Mouse (Mus musculus) layer of hippocampus, postnatal 36 days (tissue): ENCODE measurements at regions not wholly inside any gene's neighbourhood (a gene's known extent, or its start where the extent isn't known, plus 50 kb on each side); places are given as distances from the start of the nearest gene placed in this dataset.
"Not testable (repeated sequence)": the region's sequence is repeated elsewhere in the genome, so short reads cannot be mapped to it uniquely, and the experiment has no call there.

Source experiments
- DNase-seq, 2 experiments: peaks; one replicate each; pipeline ENCODE4 v3.0.0; 2022

DNA sequence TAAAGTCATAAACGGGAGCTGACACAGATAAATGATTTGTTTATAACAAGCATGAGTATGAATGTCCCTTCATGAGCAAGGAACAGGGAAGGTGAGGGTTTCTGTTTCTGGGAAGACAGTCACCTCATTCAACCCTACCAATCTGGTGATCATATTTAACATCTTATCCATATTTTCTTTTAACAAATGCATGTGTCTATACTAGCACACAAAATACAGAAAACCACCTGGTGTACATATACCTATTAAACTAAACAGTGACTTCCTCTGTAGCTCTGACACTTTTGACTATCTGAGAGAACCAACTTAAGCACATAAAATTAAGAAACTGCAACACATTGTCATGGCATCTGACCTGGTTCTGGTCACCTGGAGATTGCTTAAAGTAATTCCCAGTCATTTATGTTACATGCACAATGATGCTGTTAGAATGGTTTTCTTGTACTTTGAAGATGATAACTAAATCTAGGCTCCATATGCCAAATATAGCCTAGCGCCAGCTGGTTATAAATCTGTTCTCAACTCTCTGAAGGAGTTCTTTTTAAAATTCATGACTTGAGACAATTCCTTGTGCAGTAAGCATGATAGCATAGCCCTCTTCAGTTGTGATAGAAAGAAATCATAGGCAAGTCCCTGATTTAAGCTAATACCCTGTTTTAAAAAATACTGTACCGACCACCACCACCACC is 1163.6 kb upstream of the Tyrp1 start:
- peak in 1 of 2 experiments; percentile 21 for DNase-seq

DNA sequence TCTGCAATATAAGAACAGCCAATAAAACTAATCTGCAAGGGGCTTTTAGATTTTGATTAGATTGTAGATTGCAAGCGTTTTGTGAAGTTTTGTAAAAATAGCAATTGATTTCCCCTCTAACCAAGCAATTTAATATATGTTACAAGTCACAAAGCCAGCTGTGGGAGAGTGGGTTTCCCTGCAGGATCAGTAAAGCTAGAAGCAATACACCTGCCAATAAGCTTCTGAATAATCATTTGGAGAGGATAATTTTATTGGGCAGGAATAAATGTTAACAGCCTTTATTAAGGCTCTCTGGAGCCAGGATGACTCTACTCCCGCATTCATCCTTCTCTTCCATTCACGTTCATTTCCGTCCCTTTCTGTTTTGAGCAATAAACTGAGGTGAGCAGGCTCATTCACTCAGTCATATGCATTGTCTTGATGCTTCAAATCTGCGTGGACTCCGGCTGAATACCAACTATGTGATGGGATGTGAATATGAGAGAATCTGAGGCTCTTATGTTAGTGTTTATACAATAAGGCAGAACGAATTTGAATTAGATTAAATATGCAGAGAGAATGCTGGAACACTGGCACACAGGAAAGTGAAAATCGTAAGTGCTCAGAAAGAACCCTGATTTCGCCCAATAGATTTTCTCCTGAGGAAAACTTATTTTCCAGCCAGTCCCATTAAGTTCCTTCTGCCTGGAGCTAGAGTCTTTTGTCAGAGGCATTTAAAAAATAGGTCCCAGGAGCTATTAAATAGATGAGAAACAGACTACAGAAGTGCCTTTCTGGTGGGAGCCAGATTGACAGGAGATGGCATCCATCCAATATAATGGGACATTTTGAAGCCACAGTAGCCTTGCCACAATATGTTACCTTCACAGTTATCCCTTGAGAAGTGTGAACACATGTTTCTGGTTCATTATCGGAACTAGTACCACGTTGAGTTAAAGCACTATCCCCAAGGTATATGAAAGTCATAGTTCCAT is 1138.8 kb upstream of the Tyrp1 start:
- no peak for DNase-seq

DNA sequence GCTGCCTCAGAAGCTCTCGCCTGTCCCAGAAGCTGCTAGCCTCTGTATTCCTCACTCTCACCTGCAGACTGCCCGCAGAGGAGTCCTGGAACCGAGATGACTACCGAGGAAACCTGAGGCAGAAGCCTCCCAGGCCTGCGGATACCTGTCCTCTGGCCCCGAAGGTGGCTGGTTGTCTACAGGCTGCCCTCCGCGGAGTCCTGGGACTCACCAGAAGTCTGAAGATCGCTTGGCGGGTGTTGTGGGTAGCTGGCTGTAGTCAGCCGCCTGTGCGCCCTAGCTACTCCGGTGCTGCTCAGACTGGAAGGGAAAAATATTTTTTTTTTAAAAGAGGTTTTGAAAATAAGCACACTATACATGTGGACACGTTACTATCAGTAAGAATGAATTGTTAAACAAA is 1113.0 kb upstream of the Tyrp1 start:
- DNase-seq: not testable (repeated sequence)

DNA sequence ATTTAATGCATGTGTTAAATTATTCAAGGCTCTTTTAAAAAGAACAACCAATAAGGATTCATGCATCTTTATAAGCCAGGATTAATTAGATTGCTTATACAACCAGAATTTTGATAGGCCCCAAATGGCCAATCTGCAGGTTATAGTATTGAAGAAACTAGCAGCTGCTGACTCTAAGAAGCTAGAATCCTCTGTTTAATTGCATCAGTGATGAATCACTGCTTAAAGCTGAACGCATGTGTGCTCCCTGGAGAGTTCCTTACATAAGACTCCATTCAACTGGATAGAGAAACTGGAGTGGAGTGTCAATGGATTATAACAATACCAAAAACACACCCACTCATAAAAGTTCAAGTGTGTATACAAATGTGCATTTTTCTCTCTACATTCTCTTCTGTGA is 1109.8 kb upstream of the Tyrp1 start:
- DNase-seq: no peak

DNA sequence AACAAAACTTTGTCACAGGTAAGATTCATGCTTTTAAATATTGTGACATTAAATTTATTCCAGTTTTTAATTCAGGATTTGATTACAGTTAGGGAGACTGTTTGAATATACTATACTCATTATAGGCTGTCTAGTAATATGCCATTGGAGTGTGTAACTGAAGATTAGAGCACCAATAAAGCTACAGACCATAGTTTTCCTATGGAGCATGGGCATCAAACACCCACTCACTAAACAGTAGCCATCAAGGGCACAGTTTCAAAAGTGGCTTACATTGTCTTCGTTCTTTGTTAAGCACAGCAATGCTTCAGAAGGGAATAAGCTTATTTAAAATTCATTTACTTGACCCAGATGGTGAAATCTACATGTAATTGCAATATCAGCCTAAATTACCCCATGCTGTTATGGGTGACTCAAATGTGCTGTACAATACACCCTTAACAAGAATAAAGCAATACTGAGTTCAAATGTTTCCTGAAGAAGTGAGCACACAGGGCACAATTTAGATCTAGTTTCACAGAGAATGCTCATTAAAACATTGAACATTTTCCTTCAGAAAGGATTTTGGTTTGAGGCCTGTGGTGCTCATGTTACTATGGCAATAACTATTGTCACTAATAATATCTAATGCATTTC is 1092.9 kb upstream of the Tyrp1 start:
- DNase-seq: no peak
